Comparison of ENCODE assay signal across 10 mouse cellular contexts in genomic region chr14:34374577-34374976, GRCm38 (mm10). TPM values are rescaled to one million over a fixed set of nuclear protein-coding genes. Genes with fewer than 3 reads are reported as not detected.
A peak's percentile ranks its signal among the peaks of the same experiment; 100 is the strongest.
DNase-seq lines count a peak whose midpoint lies in the region; ATAC-seq and TF ChIP-seq lines count a peak whose summit lies in the region.
"Had no signal": no experiment of that assay in that cellular context is flagged by ENCODE, and none has a peak within 500 bp of the region (broad histone marks: within the 10 kb centered on the region; RNA-seq: fewer than 3 reads in every experiment).

TSS of gene Sncg (minus strand) at chr14:34374789.

- H3K36me3 ChIP-seq in heart, postnatal 0 days (replicated peaks; ENCODE audit: control insufficient read depth, insufficient read depth, low read length) = no peaks in the 10 kb centered on the region
- H3K36me3 ChIP-seq in midbrain, embryonic 11.5 days (ENCODE audit: control insufficient read depth, insufficient read depth, low read length) = no peaks in the 10 kb centered on the region

- peak within 1 kb of the TSS; percentile 67 for H3K27ac ChIP-seq in heart, postnatal 0 days (ENCODE audit: low read depth)
- no peak within 1 kb of the TSS for H3K27ac ChIP-seq in midbrain, embryonic 11.5 days (ENCODE audit: low read depth, low read length)

- peak in 1 of 2 experiments; percentile 17 for DNase-seq in heart, adult 18-20 months
- no peak for DNase-seq in heart, postnatal 10 days
- DNase-seq in adrenal gland, adult 2 months = peak; percentile 36
- DNase-seq in heart, postnatal 0 days (ENCODE audit: low spot score) = no peak
- DNase-seq in midbrain, embryonic 11.5 days (ENCODE audit: low spot score, missing footprints) = no peak
- no peak for DNase-seq in cerebellum, postnatal 36 days
- no peak for DNase-seq in adipocyte (ENCODE audit: low spot score)

- intact Hi-C loops in heart, postnatal 10 days (cut with DNase I) = loop anchor here (5.0 kb wide), 1 partner anchor 173 kb away; no protein-coding TSS in a partner anchor

- H3K9ac ChIP-seq in heart, postnatal 0 days (replicated peaks; ENCODE audit: low read depth, low read length) = no peak within 1 kb of the TSS
- H3K9ac ChIP-seq in midbrain, embryonic 11.5 days (ENCODE audit: low read length) = no peak within 1 kb of the TSS

- WGBS in heart, postnatal 0 days = 31% methylated on average over 10 of the region's 10 CpGs
- WGBS in midbrain, embryonic 11.5 days = 77% methylated on average over 10 of the region's 10 CpGs

- H3K4me2 ChIP-seq in heart, postnatal 0 days (ENCODE audit: low read depth, low read length) = peak within 1 kb of the TSS; percentile 51
- no peak within 1 kb of the TSS for H3K4me2 ChIP-seq in midbrain, embryonic 11.5 days

- ATAC-seq in heart, postnatal 0 days (ENCODE audit: insufficient read depth, low read depth) = no peak
- ATAC-seq in midbrain, embryonic 11.5 days (ENCODE audit: low FRiP score) = no peak
- ATAC-seq in inflammation-experienced regulatory T-cells, adult 6 months = no peak

- TF ChIP-seq EP300 in heart, postnatal 0 days (IDR thresholded peaks at IDR 0.05; ENCODE audit: low read depth) = no peak

- no peaks in the 10 kb centered on the region for H3K9me3 ChIP-seq in heart, postnatal 0 days (replicated peaks; ENCODE audit: control insufficient read depth, low read length)
- H3K9me3 ChIP-seq in midbrain, embryonic 11.5 days (ENCODE audit: control insufficient read depth, low read length) = no peaks in the 10 kb centered on the region

- H3K4me1 ChIP-seq in heart, postnatal 0 days (ENCODE audit: control insufficient read depth, insufficient read depth) = peaks cover 6% of the 10 kb centered on the region; the same call in 1 of the 2 replicates
- H3K4me1 ChIP-seq in midbrain, embryonic 11.5 days (ENCODE audit: control insufficient read depth, insufficient read depth, low read length) = no peaks in the 10 kb centered on the region; the same call in none of the 2 replicates

- TF ChIP-seq CTCF in heart, postnatal 0 days (IDR thresholded peaks at IDR 0.05; ENCODE audit: low read depth) = no peak

- peak within 1 kb of the TSS; percentile 36 for H3K4me3 ChIP-seq in heart, postnatal 0 days (ENCODE audit: low read depth, low read length)
- H3K4me3 ChIP-seq in midbrain, embryonic 11.5 days (ENCODE audit: low read depth, low read length) = no peak within 1 kb of the TSS

- no peaks in the 10 kb centered on the region for H3K27me3 ChIP-seq in heart, postnatal 0 days (ENCODE audit: control insufficient read depth, insufficient read depth, low read length)
- H3K27me3 ChIP-seq in midbrain, embryonic 11.5 days (ENCODE audit: control insufficient read depth, insufficient read depth, low read length) = no peaks in the 10 kb centered on the region

RNA-seq across cellular contexts. Expression of gene Sncg, which starts in this region (rescaled TPM):
- 10 to 100 TPM; 11.6 to 12.6 TPM for total RNA-seq in heart, adult 18-20 months (2021)
- 1 to 10 TPM; 3.4 to 3.7 TPM for total RNA-seq in heart, postnatal 10 days (2021)
- 10 to 100 TPM; 20.5 to 38.5 TPM for total RNA-seq in adrenal gland, adult 2 months (2021)
- 26.1 and 33.8 TPM in 2 replicates for polyA plus RNA-seq in adrenal gland, adult 2 months (2012; rRNA removed)
- 0.31 and 3.1 TPM in 2 replicates for total RNA-seq in heart, postnatal 0 days (2014; rRNA removed; ENCODE audit: low replicate concordance)
- polyA plus RNA-seq in heart, postnatal 0 days (2015; fragmentation: Nextera tagmentation; extraction: Ambion mirVana) = 0.92 and 1.7 TPM in 2 replicates
- 65.7 and 67.3 TPM in 2 replicates for polyA plus RNA-seq in midbrain, embryonic 11.5 days (2014; fragmentation: Nextera tagmentation; extraction: Ambion mirVana)
- not detected for polyA plus RNA-seq in inflammation-experienced regulatory T-cells, adult 6 months (2017; shearing (Covaris generic))
- total RNA-seq: common myeloid progenitor, adult 5-6 weeks; neutrophil, adult 5-6 weeks had no signal

Comparison
In these comparisons a context has a peak if more than half of its experiments do, and no peak if none do; other contexts are left out.
1. RNA of gene Sncg (polyA plus RNA-seq): 65.7 to 67.3 TPM in midbrain, embryonic 11.5 days and 26.1 to 33.8 TPM in adrenal gland, adult 2 months; 0.92 to 1.7 TPM in heart, postnatal 0 days and not detected in inflammation-experienced regulatory T-cells, adult 6 months; every median in the first group is over 10 times any median in the second.